Mouse (Mus musculus) large intestine, adult 2 months (tissue): ENCODE measurements around the gene Rubcn. TPM values are rescaled to one million over a fixed set of nuclear protein-coding genes. Genes with fewer than 3 reads are reported as not detected.
"Not testable (repeated sequence)": the region's sequence is repeated elsewhere in the genome, so short reads cannot be mapped to it uniquely, and the experiment has no call there.

ENCODE experiments used
- DNase-seq: peaks from one replicate; pipeline ENCODE4 v3.0.0-alpha.2; 2012; ENCODE audit warnings: low read depth, low spot score
- WGBS: fragments of 180-500 bp; shearing (Covaris S2); methylation state at CpG from one replicate; pipeline ENCODE4 v1.1.7; 2018; 5-methylcytosine and 5-hydroxymethylcytosine counted together
- polyA plus RNA-seq: library from polyadenylated mRNA; depleted of rRNA; stranded (reverse); fragments of >200 nt; gene quantifications from 2 replicates; pipeline ENCODE4 v1.2.3, GENCODE M21; 2012

Gene Rubcn
- polyA plus RNA-seq, 1 experiment, result 21.7 TPM

DNA sequence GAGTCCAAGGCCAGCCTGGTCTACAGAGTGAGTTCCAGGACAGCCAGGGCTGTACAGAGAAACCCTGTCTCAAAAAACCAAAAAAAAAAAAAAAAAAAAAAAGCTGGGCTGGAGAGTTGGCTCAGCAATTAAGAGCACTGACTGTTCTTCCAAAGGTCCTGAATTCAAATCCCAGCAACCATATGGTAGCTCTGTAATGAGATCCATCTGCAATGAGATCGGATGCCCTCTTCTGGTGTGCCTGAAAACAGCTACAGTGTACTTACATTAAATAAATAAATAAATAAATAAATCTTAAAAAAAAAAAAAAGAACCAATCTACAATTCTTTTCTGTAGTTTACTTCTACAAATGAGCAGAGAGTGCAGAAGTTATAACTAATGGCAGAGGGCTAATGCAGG is 2.3 kb downstream of the Rubcn start:
- WGBS, result 70% methylated on average over 1 of the region's 1 CpGs

DNA sequence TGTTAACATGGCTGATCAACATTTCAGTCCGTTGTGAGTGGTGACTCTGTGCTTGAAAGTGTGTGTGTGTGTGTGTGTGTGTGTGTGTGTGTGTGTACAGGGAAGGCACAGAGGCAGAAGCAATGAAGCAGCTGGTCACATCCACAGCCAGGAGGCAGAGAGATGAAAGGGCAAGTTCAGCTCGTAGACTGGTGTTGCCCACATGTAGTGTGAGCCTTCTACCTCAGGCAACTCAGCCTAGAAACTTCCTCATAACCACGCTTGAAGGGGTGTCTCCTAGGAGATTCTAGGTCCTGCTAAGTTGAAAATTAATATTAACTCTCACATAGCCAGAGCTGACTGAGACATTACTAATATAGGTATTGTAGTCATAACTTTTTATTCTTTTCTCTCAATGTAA is 4.2 kb downstream of the Rubcn start:
- DNase-seq, result no peak
- 74% methylated on average over 3 of the region's 3 CpGs for WGBS

More for the DNA sequence above, 2.3 kb downstream of the Rubcn start:
- DNase-seq, result not testable (repeated sequence)

DNA sequence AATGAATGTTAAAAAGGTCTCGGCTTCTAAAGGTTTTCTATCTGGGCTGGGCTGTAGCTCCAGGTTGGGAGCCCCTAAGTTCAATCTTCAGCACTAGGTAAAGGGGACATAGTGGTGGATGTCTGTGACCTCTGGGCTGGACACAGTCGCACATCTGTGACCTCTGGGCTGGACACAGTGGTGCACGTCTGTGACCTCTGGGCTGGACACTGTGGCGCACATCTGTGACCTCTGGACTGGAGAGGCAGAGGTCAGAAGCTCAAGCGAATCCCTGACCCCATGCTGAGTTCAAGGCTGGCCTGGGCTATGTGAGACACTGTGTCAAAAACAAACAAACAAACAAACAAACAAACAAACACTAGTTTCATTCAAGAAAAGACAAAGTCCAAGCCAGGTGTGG is 7.3 kb downstream of the Rubcn start:
- DNase-seq, result no peak
- WGBS, result 85% methylated on average over 5 of the region's 5 CpGs

DNA sequence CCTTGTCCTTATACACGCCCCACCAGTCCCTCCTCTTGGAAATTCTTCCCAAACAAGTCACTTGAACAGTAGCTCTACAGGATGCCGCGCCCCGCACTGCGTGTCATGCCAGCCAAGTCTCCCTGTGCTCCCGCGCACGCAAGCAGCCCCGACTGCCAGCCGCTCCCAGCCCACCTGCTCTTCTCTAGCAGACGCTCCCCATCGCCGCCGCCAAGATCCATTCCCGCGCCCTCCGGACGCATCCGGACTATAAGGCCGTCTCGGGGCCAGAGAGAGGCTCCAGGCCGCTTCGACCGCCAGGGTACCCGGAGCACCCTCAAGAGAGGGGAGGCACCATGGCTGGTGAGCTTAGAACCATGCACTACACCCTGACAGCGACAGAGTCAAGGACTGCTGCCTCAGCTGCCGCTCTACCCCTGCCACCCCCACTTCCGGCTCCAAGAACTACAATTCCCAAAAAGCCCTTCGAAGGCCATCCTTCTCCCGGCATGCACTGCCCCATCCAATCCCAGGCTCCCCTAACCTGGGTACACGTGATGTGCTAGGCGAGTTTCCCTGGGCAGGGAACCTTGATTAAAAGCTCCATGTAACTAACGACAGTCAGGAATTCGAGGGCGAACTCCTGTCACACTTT is 9.5 kb downstream of the Rubcn start:
- peak; percentile 76 for DNase-seq
- under 1% methylated on average over 35 of the region's 35 CpGs for WGBS

DNA sequence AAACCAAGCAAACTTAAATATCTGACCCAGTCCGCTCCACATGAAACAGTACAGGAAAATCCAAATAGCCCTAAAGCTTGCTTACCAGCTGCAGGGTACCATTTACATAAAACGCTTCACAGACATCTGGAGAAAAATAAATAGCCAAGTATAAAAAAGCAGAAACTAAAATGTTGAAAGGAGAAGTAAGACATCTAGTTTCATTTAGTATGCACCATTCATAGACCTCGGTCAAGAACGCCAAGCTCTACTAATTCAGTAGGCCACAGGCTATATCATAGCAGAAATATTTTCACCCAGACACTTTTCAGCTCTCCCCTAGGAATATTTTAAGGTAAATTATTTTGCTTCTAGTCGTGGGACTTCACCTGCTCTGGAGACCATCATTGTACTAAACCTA is 10.9 kb downstream of the Rubcn start:
- DNase-seq, result no peak
- 76% methylated on average over 5 of the region's 5 CpGs for WGBS

DNA sequence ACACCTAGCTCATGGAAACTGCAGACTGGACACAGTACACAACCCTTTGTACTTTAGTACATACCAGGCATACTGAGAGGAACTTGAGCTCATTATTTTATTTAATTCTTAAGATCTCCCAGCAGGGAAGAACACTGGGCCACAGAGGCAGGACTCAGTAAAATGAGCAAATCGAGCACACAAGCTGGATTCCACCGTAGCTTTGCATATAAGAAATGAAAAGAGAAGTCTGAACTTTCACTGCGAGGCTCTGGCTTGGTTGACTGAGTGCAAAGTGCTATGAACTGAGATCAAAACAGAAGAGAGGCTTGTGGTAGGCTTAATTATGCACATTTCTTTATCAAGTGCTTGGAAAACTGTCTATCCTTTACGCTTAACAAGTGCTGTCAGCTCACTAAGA is 12.2 kb downstream of the Rubcn start:
- WGBS, result 82% methylated on average over 4 of the region's 4 CpGs
- DNase-seq, result no peak

DNA sequence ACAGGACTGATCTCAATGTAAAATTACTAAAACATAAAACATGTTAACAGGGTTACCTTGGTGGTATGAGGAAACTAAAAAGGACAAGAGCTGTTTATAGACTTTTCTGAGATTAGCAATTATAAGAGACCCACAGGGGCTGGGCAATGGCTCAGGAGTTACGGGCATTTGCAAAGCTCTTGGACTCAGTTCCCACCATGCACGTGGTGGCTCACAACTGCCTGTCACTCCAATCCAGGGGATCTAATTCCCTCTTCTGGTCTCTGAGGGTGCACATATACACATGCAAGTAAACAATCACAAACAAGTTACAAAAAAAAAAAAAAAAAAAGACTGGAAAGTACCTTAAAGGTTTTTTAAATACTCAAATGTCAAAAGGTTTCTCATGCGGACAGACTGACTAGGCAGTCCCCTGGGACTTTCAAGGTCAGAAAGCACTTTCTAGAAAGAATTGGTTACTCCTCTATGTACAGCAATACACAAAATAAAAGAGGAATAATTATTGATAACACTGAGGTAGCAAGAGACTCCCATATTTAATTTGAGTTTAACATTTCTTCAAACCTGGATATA is 15.7 kb downstream of the Rubcn start:
- WGBS, result 93% methylated on average over 3 of the region's 3 CpGs
- DNase-seq, result no peak

DNA sequence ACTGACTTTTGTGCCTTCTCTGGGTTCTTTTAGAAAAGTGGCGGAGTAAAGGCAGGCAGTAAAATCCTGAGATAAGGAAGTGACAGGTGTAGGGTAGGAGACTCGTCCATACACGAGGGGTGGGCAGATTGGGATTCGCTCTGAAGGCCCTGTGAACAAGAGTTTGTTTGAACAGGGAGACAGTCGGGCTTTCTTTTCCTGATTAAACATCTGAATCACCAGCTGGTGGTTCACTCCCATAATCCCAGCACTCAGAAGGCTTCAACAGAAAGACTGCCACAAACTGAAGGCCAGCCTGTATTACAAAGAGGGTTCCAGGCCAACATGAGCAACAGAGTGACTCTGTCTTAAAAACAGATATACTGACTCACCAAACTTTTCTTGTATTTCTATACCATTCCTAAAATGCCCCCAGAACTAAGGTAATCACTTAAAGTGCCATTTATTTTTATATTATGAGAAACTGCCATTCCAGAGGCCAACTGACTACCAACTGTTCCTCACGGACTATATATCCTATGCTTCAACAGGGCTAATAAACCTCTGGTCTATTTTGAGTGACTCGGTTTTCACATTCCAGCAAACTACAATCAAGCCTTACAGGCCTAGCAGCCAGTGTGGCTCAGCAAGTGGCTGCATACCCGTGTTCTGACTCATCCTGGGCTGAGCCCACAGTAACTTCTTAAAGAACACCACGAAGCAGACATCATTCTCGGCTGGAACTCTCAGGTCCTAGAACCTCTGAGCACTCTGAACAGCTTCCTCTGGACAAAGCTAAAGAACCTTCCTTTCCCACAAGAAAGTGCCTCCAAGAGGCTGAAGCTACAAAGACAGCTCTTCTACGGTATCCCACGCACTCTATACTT is 18.6 kb downstream of the Rubcn start:
- no peak for DNase-seq
- 25% methylated on average over 12 of the region's 12 CpGs for WGBS

DNA sequence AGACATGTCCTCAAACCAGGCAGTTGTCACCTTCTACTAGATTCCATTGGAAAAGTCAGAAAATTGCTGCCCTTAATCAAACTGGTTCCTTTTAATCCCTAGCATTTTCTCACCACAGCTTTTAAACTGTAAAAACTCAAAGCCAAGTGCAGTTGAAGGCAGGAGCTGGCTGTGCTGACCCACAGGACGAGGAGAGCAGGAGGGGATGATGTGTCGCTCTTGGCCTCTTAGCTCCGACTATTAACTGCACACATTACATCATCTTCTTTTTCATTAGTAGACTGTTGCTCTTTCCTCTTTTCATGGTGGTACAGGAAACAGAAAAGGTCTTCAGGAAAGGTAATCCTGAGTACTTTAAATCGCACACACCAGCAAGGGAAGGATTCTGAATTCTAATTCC is 19.2 kb downstream of the Rubcn start:
- DNase-seq, result no peak
- WGBS, result 28% methylated on average over 4 of the region's 4 CpGs

DNA sequence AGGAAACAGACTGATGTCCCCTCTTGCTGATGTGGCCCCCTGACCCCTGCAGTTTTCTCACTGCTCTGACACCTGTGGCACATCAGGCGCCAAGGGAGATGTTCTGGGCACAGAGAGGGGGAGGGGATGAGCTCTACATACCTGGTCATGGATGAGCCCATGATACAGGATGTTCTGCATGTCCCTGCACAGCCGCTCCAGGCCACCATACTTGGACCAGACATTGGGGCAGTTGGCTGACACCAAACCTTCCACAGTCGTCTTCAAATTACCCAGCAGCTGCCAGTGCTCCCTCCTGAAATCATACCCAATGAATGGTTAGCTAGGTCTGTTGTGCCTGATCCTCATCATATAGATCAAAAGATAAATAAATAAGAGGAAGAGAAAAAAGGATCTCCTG is 20.8 kb downstream of the Rubcn start:
- 96% methylated on average over 3 of the region's 3 CpGs for WGBS
- DNase-seq, result no peak

DNA sequence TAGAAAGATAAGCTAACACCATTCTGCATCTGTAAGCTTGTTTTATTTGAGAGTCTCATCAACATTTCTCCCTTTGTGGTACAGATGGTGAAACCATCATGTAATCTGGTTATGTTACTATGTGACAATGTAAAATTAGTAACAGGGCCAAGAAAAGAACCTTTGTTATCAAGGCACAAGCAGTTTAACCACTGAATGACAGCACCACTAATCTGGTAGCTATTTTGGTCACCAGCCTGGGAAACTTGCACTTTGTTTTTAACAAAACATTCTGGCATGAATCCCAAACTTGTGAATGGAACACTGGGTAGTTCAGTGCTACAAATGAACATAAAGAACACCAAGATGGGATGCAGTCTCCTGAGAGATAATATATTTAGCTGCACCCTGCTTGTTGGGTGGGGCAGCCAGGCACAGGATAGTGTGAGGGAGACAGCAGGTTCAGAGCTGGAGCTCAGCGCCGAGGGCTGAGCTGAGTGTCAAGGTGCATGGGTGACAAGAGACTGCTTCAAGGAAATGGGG is 23.5 kb downstream of the Rubcn start:
- no peak for DNase-seq
- WGBS, result 68% methylated on average over 2 of the region's 2 CpGs

DNA sequence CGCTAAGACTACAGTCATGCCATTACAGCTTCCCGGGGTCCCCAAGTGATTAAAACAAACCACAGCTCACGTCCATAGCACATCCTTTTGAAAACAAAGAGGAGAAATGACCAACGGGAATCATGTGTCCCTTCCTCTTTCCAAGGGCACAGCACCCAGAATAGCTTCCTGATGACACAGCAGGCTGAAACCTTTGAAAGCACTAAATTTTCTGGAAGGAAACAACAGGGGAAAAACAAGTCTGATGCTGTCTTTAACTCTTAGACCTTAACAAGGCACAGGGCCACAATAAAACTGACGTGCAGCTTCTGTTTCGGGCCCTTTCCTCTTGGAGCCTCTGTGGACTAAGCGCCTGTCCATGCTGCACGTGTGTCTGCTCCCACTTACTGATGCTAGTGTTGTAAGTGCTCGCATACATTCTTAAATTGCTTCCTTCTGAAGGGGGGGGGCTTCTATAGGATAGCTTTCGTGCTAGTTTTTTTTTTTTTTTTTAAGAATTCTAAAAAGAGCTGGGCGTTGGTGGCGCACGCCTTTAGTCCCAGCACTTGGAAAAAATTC is 24.0 kb downstream of the Rubcn start:
- 78% methylated on average over 13 of the region's 13 CpGs for WGBS
- no peak for DNase-seq

DNA sequence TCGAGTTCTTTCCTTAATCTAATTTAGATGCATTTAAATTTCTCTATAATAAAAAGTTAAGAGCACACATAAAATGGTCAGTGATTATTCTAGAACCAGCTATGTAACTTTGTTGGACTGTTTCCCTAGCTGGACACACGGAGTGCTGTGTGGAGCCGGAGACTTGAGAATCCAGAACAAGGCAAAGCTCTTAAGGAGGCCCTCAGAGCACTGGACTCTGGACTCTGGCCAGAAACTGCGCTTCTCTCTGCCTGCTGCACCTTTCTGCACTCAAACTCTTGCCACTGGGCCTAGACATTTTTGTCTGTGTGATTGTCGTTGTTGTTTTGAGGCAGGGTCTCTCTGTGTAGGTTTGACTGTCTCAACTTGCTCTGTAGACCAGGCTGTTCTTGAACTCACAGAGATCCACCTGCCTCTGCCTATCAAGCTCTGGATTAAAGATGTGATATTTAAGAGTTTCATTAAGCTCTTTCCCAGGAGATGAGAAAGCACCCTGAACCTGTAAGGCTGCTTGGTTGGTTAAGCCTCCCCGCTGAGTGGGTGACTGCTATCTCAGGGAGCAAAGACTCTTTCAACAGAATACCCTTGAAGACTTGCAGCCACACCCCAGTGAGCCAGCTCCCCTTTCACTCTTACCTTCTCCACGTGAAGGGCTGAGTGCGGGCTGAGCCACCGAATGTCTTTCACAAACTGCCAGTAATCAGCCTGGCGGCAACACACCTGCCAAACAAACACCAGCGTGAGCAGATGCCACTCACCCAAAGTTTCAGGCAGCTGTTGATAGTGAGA is 28.3 kb downstream of the Rubcn start:
- DNase-seq, result no peak
- WGBS, result 73% methylated on average over 11 of the region's 11 CpGs

DNA sequence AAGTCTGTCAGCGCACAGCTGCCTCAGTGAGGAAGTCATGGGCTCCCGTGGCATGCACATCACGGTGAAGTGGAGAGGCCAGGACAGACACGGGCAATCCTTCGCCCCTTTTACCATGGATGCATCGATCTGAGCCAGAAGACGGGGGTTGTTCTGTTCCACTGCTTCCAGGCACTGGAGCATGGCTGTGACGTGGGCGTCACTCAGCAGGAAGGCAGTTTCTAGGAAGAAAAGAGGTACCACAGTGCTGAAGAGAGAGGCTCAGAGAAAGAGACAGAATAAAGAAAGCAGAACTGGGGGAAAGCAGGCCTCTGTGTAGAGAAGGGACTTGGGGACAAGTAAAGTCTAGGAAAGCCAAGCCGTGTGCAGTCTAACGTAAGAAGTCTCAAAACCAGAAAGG is 30.5 kb downstream of the Rubcn start:
- WGBS, result 94% methylated on average over 11 of the region's 11 CpGs

DNA sequence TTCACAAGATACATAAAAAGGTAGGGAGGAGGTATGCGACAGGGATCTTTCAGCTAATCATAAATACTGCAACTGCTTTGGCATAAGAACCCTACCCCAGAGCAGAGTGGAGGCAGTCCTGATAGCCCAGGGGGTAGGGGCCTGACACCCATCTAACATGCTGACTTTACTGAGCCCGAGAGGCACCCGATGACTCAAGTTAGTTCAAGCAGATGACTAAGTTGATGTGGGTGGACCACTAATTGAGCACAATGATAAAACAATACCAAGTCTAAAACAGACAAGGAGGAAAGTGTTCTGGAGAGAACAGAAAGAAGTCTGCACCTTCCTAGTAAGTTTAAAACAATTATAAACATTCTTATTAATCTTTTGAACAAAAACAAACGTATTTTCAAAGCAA is 46.1 kb downstream of the Rubcn start:
- WGBS, result 85% methylated on average over 4 of the region's 4 CpGs
- no peak for DNase-seq

More for the DNA sequence above, 30.5 kb downstream of the Rubcn start:
- no peak for DNase-seq

DNA sequence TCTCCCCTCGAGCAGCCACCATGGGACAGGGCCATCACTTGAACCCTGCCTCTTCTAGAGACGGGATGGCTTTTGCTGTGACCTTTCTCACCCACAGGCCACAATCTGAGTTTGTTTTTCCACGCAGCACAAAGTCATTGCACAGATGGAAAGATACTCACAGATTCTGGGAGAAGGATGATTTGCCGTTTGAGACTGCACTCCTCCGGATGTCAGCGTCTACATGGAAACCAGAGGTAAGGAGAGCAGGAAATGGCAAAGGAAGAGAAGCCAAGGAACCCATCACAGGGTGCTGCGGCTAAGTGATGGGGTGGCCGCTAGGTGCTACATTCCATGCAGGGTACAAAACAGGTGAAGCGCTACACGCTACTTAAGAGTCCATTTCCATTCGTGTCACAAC is 48.5 kb downstream of the Rubcn start:
- 88% methylated on average over 11 of the region's 11 CpGs for WGBS
- DNase-seq, result no peak

DNA sequence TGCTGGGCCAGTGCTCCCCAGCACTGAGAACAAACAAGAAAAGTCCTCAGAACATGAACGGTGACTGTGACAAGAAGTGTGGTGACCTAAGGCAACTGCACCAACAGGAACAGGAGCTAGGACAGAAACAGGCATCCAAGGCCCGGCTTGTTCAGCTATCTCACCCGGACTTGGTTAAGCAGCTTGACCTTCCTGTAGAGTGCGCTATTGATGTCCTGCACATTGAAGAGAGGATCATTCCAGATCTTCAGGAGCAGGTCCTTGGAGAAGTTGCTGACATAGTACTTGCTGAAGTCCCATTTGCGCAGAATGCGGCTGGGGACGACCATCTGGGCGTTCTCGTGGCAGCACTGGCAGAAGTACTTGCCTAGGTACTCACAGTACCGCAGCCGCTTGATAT is 51.0 kb downstream of the Rubcn start:
- DNase-seq, result no peak
- 95% methylated on average over 11 of the region's 11 CpGs for whole genome bisulfite sequencing

DNA sequence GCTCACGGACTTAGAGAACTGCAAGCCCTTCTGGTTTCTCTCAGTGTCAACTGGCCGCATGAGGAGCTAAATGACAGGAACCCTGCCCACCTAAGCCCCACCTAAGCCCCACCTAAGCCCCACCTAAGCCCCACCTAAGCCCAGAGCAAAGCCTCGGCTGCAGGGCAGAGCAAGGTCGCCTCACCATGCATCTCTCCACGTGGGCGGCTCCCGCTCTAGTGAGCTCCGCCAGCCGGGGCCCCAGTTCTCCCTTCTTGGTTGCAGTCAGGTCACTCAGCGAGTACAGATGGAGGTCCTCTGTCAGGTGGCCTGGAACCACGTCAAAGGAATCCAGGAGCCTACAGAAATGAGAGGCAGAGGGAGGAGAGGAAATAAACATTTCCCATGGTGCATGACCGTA is 52.2 kb downstream of the Rubcn start:
- DNase-seq, result no peak
- WGBS, result 65% methylated on average over 12 of the region's 12 CpGs

DNA sequence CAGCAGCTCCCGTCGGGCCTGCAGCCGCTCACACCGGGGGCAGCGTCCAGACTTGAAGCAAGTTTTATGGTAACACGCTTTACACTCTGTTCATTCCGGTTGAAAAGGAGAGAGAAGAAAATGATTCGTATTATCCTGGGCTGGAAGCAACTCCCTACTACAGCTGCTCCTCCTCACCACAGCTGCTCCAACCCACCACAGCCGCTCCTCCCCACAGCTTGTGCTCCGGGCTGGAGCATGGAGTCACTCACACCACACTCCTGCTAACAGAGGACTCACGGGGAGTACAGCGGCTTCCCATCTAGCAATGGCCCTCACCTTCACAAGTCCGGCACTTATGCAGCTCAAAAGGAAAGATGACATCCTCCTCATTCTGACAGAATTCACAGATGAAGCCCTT is 53.5 kb downstream of the Rubcn start:
- no peak for DNase-seq
- 94% methylated on average over 13 of the region's 13 CpGs for WGBS

DNA sequence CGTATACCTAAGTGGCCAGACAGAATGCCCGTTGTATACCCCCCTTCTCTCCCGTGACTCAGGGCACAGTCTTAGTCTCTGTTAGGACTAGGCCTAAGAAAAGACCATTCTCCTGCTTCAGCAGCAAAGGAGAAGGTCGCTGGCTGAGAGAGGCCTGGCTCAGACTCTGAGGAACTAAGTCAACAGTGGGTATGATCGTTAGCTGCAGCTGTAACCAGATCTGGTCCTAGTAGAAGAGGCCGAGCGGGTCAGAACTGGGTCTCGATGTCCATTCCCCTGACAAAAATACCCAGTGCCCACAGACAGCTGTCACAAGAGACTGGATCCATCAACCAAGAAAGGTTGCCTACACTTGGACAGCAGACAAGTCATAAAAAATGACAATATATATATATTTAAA is 54.1 kb downstream of the Rubcn start:
- 84% methylated on average over 8 of the region's 8 CpGs for WGBS
- DNase-seq, result no peak
